Mouse (Mus musculus): ENCODE data around the gene Usp5. TPM values are rescaled to one million over a fixed set of nuclear protein-coding genes. Genes with fewer than 3 reads are reported as not detected.

Usp5 gene
- polyA plus RNA-seq, 1 experiment from 2014 or later: 53.6 TPM

- 48% methylated on average over 8 of the region's 8 CpGs for WGBS
- TF ChIP-seq EP300 (IDR thresholded peaks at IDR 0.05): no peak
- no peak for ATAC-seq
Observed at GRCm38 (mm10) chr6:124786756-124787420, 42.4 kb downstream of the Usp5 start.

GRCm38 (mm10) chr6:124782436-124782835 lies 46.8 kb downstream of the Usp5 start:
- H3K9ac ChIP-seq (replicated peaks; ENCODE audit: low read depth): no peak overlapping the region
- 18% methylated on average over 6 of the region's 6 CpGs for WGBS
- H3K4me3 ChIP-seq (ENCODE audit: low read depth, low read length): peak overlapping the region; percentile 4; the same call in 1 of the 2 replicates
- TF ChIP-seq EP300 (IDR thresholded peaks at IDR 0.05) (no peak), CTCF (IDR thresholded peaks at IDR 0.05) (no peak)
- H3K9me3 ChIP-seq (ENCODE audit: low read length): no peaks in the 10 kb centered on the region
- H3K27me3 ChIP-seq (replicated peaks; ENCODE audit: insufficient read depth, low read length): no peaks in the 10 kb centered on the region
- peak overlapping the region; percentile 37; the same call in 1 of the 2 replicates for H3K4me2 ChIP-seq (replicated peaks; ENCODE audit: low read depth, low read length)
- peak; percentile 43; the same call in 1 of the 2 replicates for ATAC-seq
- H3K27ac ChIP-seq (ENCODE audit: low read length): no peak overlapping the region
- 0 out of 2 replicates have a peak, but pooled peaks cover 4% of the 10 kb centered on the region for H3K4me1 ChIP-seq (ENCODE audit: insufficient read depth, low read depth, low read length)
- DNase-seq (ENCODE audit: low spot score): peak; percentile 39
- no peaks in the 10 kb centered on the region for H3K36me3 ChIP-seq (ENCODE audit: insufficient read depth, low read length)

More at GRCm38 (mm10) chr6:124786756-124787420, 42.4 kb downstream of the Usp5 start:
- H3K27ac ChIP-seq (ENCODE audit: low read length): no peak overlapping the region
- DNase-seq (ENCODE audit: low spot score): no peak
- no peaks in the 10 kb centered on the region for H3K36me3 ChIP-seq (ENCODE audit: insufficient read depth, low read length)
- H3K4me2 ChIP-seq (replicated peaks; ENCODE audit: low read depth, low read length): no peak overlapping the region
- H3K27me3 ChIP-seq (replicated peaks; ENCODE audit: insufficient read depth, low read length): no peaks in the 10 kb centered on the region
- no peak overlapping the region for H3K9ac ChIP-seq (replicated peaks; ENCODE audit: low read depth)
- no peaks in the 10 kb centered on the region for H3K9me3 ChIP-seq (ENCODE audit: low read length)
- 0 out of 2 replicates have a peak, but pooled peaks cover 4% of the 10 kb centered on the region for H3K4me1 ChIP-seq (ENCODE audit: insufficient read depth, low read depth, low read length)
- H3K4me3 ChIP-seq (ENCODE audit: low read depth, low read length): no peak overlapping the region

GRCm38 (mm10) chr6:124780917-124781316 lies 48.4 kb downstream of the Usp5 start:
- TF ChIP-seq CTCF (IDR thresholded peaks at IDR 0.05): no peak
- no peak for TF ChIP-seq EP300 (IDR thresholded peaks at IDR 0.05)
- H3K9ac ChIP-seq (replicated peaks; ENCODE audit: low read depth): no peak overlapping the region
- H3K27me3 ChIP-seq (replicated peaks; ENCODE audit: insufficient read depth, low read length): no peaks in the 10 kb centered on the region
- ATAC-seq (no peak), DNase-seq (ENCODE audit: low spot score) (no peak)
- H3K27ac ChIP-seq (ENCODE audit: low read length): no peak overlapping the region
- WGBS: 88% methylated on average over 7 of the region's 7 CpGs
- 0 out of 2 replicates have a peak, but pooled peaks cover 4% of the 10 kb centered on the region for H3K4me1 ChIP-seq (ENCODE audit: insufficient read depth, low read depth, low read length)
- H3K9me3 ChIP-seq (ENCODE audit: low read length): no peaks in the 10 kb centered on the region
- H3K4me2 ChIP-seq (replicated peaks; ENCODE audit: low read depth, low read length): no peak overlapping the region
- no peaks in the 10 kb centered on the region for H3K36me3 ChIP-seq (ENCODE audit: insufficient read depth, low read length)
- H3K4me3 ChIP-seq (ENCODE audit: low read depth, low read length): no peak overlapping the region

GRCm38 (mm10) chr6:124779984-124780416 lies 49.3 kb downstream of the Usp5 start:
- TF ChIP-seq CTCF (IDR thresholded peaks at IDR 0.05) (no peak), EP300 (IDR thresholded peaks at IDR 0.05) (no peak)
- peak; percentile 76 for DNase-seq (ENCODE audit: low spot score)
- H3K36me3 ChIP-seq (ENCODE audit: insufficient read depth, low read length): no peaks in the 10 kb centered on the region
- peak; percentile 48; the same call in 1 of the 2 replicates for ATAC-seq
- no peak overlapping the region for H3K9ac ChIP-seq (replicated peaks; ENCODE audit: low read depth)
- 4% methylated on average over 10 of the region's 10 CpGs for WGBS
- 0 out of 2 replicates have a peak, but pooled peaks cover 4% of the 10 kb centered on the region for H3K4me1 ChIP-seq (ENCODE audit: insufficient read depth, low read depth, low read length)
- H3K4me2 ChIP-seq (replicated peaks; ENCODE audit: low read depth, low read length): peak overlapping the region; percentile 58
- peak overlapping the region; percentile 19 for H3K4me3 ChIP-seq (ENCODE audit: low read depth, low read length)
- H3K27me3 ChIP-seq (replicated peaks; ENCODE audit: insufficient read depth, low read length): no peaks in the 10 kb centered on the region
- H3K27ac ChIP-seq (ENCODE audit: low read length): no peak overlapping the region
- H3K9me3 ChIP-seq (ENCODE audit: low read length): no peaks in the 10 kb centered on the region

- peak within 1 kb of the TSS; percentile 19 for H3K4me3 ChIP-seq (ENCODE audit: low read depth, low read length)
- peak; percentile 65 for ATAC-seq
- WGBS: 2% methylated on average over 23 of the region's 23 CpGs
- H3K9ac ChIP-seq (replicated peaks; ENCODE audit: low read depth): no peak within 1 kb of the TSS
- no peaks in the 10 kb centered on the region for H3K36me3 ChIP-seq (ENCODE audit: insufficient read depth, low read length)
- 0 out of 2 replicates have a peak, but pooled peaks cover 4% of the 10 kb centered on the region for H3K4me1 ChIP-seq (ENCODE audit: insufficient read depth, low read depth, low read length)
- TF ChIP-seq CTCF (IDR thresholded peaks at IDR 0.05): no peak
- TF ChIP-seq EP300 (IDR thresholded peaks at IDR 0.05): no peak
- H3K9me3 ChIP-seq (ENCODE audit: low read length): no peaks in the 10 kb centered on the region
- H3K27me3 ChIP-seq (replicated peaks; ENCODE audit: insufficient read depth, low read length): no peaks in the 10 kb centered on the region
- DNase-seq (ENCODE audit: low spot score): peak; percentile 81
- peak within 1 kb of the TSS; percentile 58 for H3K4me2 ChIP-seq (replicated peaks; ENCODE audit: low read depth, low read length)
- no peak within 1 kb of the TSS for H3K27ac ChIP-seq (ENCODE audit: low read length)
Observed at GRCm38 (mm10) chr6:124779222-124779983, 49.9 kb downstream of the Usp5 start, which contains the start of gene Lrrc23. Gene Lrrc23 (minus strand): TSS chr6:124779727.

- ATAC-seq: no peak
Observed at GRCm38 (mm10) chr6:124770511-124770910, 58.8 kb downstream of the Usp5 start.

More at GRCm38 (mm10) chr6:124770511-124770910, 58.8 kb downstream of the Usp5 start:
- Histone ChIP-seq H3K4me3 (ENCODE audit: low read depth, low read length) (no peak overlapping the region), H3K9ac (replicated peaks; ENCODE audit: low read depth) (no peak overlapping the region), H3K27ac (ENCODE audit: low read length) (no peak overlapping the region), H3K4me2 (replicated peaks; ENCODE audit: low read depth, low read length) (no peak overlapping the region), H3K36me3 (ENCODE audit: insufficient read depth, low read length) (no peaks in the 10 kb centered on the region), H3K27me3 (replicated peaks; ENCODE audit: insufficient read depth, low read length) (no peaks in the 10 kb centered on the region), H3K4me1 (ENCODE audit: insufficient read depth, low read depth, low read length) (peaks cover 3% of the 10 kb centered on the region; the same call in 1 of the 2 replicates), H3K9me3 (ENCODE audit: low read length) (no peaks in the 10 kb centered on the region)
- DNase-seq (ENCODE audit: low spot score): no peak
- TF ChIP-seq CTCF (IDR thresholded peaks at IDR 0.05): no peak
- no peak for TF ChIP-seq EP300 (IDR thresholded peaks at IDR 0.05)
- WGBS: 82% methylated on average over 15 of the region's 15 CpGs

Measured in lung, postnatal 0 days (tissue).